Mouse (Mus musculus) v-Abl transformed pro-B cells (cell line): ENCODE measurements around the gene Pkn2.

Source experiments
- in situ Hi-C, 2 experiments: fragments of 400-800 bp; cut with MboI; formaldehyde crosslinking; loops; one replicate each; pipeline ENCODE4 v1.15.1; 2025; ENCODE audit not compliant: unreplicated experiment in 2 of 2

Gene Pkn2

GRCm38 (mm10) chr3:142881872-142882623 is at the start of gene Pkn2:
Gene Pkn2, minus strand, starts transcription at chr3:142882004.
- in situ Hi-C loops: loop anchor here (10.0 to 25.0 kb wide), 4 partner anchors 117 to 1830 kb away; partner anchors contain the start of genes Gtf2b (in 1 of the 2), Hs2st1 (in 1 of the 2), Pdlim5 (in 1 of the 2) and Selenof (in 1 of the 2)

GRCm38 (mm10) chr3:142929906-142930305 is 48.1 kb upstream of the Pkn2 start:
- in situ Hi-C loops: loop anchor here (10.0 kb wide), 2 partner anchors 155 to 295 kb away; no protein-coding TSS in a partner anchor

- in situ Hi-C loops: loop anchor here (10.0 kb wide), 2 partner anchors 153 to 293 kb away; no protein-coding TSS in a partner anchor
Measured at GRCm38 (mm10) chr3:142927311-142927710, 45.5 kb upstream of the Pkn2 start.

DNA sequence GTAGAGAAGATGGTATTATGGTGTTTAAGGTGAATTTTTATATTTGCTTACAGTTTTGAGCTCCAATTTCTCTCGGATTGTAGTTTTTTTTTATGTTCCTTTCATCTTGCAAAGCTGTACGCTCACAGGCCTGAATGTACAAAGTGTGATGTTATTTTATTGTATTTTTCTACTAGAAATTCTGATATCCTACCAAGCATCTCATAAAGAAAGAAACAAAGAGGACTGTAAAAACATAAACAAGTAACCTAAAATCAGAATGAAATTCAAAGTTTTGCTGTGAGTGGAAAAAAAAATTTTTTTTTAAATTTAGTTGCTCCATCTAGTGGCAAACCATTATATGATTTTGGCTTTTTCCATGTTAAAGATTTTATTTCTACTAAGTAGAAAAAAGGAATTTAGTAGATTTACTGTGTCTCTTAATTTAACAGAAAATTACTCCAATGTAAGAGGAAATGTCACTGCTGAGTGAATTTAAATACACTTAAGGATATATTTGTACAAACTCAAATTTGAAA is 43.1 kb upstream of the Pkn2 start:
- in situ Hi-C loops: loop anchor here (10.0 kb wide), 2 partner anchors 150 to 290 kb away; no protein-coding TSS in a partner anchor

- in situ Hi-C loops: no loop called here
Measured at GRCm38 (mm10) chr3:142919070-142919469, 37.3 kb upstream of the Pkn2 start.

GRCm38 (mm10) chr3:142917760-142918439 is 36.1 kb upstream of the Pkn2 start:
- in situ Hi-C loops: no loop called here

- in situ Hi-C loops: no loop called here
Measured at GRCm38 (mm10) chr3:142917171-142917570, 35.4 kb upstream of the Pkn2 start.

DNA sequence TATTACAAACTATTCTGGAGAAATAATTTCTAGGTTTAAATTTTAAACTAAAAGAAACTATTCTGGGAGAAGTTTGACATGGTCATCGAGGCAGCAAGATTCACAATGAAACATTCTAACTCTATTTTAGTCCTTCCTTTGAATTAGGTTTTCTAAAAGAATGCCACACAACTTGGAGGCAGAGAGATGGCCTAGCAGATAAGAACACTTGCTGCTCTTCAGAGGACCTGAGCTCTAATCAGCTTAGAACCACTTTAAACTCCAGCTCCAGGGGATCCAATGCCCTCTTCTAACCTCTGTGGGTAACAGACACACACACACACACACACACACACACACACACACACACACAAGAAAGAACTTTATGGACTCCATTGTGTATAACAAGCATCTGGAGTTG is 31.5 kb upstream of the Pkn2 start:
- in situ Hi-C loops: no loop called here

GRCm38 (mm10) chr3:142899683-142900082 is 17.9 kb upstream of the Pkn2 start:
- in situ Hi-C loops: loop anchor here in 1 of 2 experiments (25.0 kb wide), 2 partner anchors 512 to 1813 kb away; partner anchors contain the start of genes Pdlim5 and Sh3glb1

GRCm38 (mm10) chr3:142898949-142899396 is 17.2 kb upstream of the Pkn2 start:
- in situ Hi-C loops: loop anchor here in 1 of 2 experiments (25.0 kb wide), 2 partner anchors 512 to 1813 kb away; partner anchors contain the start of genes Pdlim5 and Sh3glb1

DNA sequence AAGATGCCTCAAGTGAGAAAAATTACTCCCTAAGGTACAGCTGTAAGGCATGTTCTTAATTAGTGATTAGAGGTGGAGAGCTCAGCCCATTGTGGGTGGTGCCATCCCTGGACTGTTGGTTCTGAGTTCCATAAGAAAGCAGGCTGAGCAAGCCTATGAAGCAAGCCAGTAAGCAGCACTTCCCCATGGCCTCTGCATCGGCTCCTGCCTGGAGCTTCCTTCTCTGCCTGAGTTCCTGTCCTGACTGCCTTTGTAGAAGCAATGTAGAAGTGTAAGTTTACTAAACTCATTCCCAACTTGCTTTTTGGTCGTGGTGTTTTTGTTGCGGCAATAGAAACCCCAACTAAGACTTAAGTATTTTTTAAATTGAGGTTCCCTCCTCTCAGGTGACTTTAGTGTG is 8.6 kb upstream of the Pkn2 start:
- in situ Hi-C loops: loop anchor here in 1 of 2 experiments (25.0 kb wide), 2 partner anchors 503 to 1822 kb away; partner anchors contain the start of genes Pdlim5 and Sh3glb1

GRCm38 (mm10) chr3:142886963-142887362 is 5.2 kb upstream of the Pkn2 start:
- in situ Hi-C loops: loop anchor here (10.0 to 25.0 kb wide), 4 partner anchors 122 to 1825 kb away; partner anchors contain the start of genes Gtf2b (in 1 of the 2), Hs2st1 (in 1 of the 2), Pdlim5 (in 1 of the 2) and Selenof (in 1 of the 2)

GRCm38 (mm10) chr3:142884594-142884993 is 2.8 kb upstream of the Pkn2 start:
- in situ Hi-C loops: loop anchor here (10.0 to 25.0 kb wide), 4 partner anchors 120 to 1828 kb away; partner anchors contain the start of genes Gtf2b (in 1 of the 2), Hs2st1 (in 1 of the 2), Pdlim5 (in 1 of the 2) and Selenof (in 1 of the 2)

DNA sequence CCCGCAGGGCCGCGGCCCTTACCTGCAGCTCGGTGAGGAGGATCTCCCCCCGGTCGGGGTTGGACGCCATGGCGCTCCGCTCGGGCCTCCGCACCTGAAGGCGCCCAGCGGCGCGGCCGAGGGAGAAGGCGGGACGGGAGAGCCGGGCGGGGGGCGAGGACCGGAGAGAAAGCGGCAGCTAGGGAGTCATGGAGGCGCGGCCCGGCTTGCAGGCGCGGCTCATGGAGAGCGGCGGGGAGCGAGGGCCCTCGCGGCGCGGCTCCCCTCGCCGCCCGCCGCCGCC is 274 bp downstream of the Pkn2 start:
- in situ Hi-C loops: loop anchor here (10.0 to 25.0 kb wide), 4 partner anchors 117 to 1831 kb away; partner anchors contain the start of genes Gtf2b (in 1 of the 2), Hs2st1 (in 1 of the 2), Pdlim5 (in 1 of the 2) and Selenof (in 1 of the 2)

GRCm38 (mm10) chr3:142880790-142881588 is 815 bp downstream of the Pkn2 start:
- in situ Hi-C loops: loop anchor here (10.0 to 25.0 kb wide), 4 partner anchors 116 to 1831 kb away; partner anchors contain the start of genes Gtf2b (in 1 of the 2), Hs2st1 (in 1 of the 2), Pdlim5 (in 1 of the 2) and Selenof (in 1 of the 2)

GRCm38 (mm10) chr3:142863236-142863635 is 18.6 kb downstream of the Pkn2 start:
- in situ Hi-C loops: no loop called here

- in situ Hi-C loops: no loop called here
Measured at GRCm38 (mm10) chr3:142856832-142857231, 25.0 kb downstream of the Pkn2 start.

- in situ Hi-C loops: no loop called here
Measured at GRCm38 (mm10) chr3:142855961-142856472, 25.8 kb downstream of the Pkn2 start.

DNA sequence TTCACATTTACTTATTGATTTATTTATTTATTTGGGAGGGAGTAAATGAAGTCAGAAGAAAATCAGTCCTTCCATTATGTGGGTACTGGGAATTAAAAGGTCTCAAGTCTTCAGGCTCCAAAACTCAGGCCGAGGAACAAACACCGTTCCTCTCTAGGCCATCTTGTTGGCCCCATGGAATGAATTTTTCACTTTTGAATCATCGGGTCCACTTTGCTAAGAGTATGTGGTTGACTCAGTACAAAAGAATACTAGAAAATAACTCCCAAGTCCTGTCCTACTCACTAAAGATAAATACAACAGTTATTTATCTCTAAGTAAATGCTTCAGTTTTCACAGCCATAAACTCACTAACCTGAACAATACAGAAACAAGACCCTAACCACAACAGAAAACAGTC is 28.9 kb downstream of the Pkn2 start:
- in situ Hi-C loops: no loop called here
